Mouse (Mus musculus) liver, embryonic 13.5 days (tissue): ENCODE results near the gene Rmnd5a. TPM values are rescaled to one million over a fixed set of nuclear protein-coding genes. Genes with fewer than 3 reads are reported as not detected.

Source experiments
- ATAC-seq: fragments of 200-750 bp; cut with Nextera tagmentation; 2 replicates; pipeline ENCODE4 v1.8.0; 2017; ENCODE audit warnings: low read depth, mild to moderate bottlenecking, moderate number of reproducible peaks, moderate library complexity
- DNase-seq: peaks from one replicate; pipeline ENCODE4 v3.0.0; 2022
- H3K27ac ChIP-seq: fragments of 300-500 bp; sonication (generic); 2 replicates; pipeline ENCODE4 v1.5.1; 2015; ENCODE audit warnings: moderate library complexity, mild to moderate bottlenecking, inconsistent platforms
- H3K27me3 ChIP-seq: fragments of 300-500 bp; sonication (generic); 2 replicates; pipeline ENCODE4 v1.6.1; 2015; ENCODE audit warnings: mild to moderate bottlenecking, inconsistent platforms
- H3K36me3 ChIP-seq: fragments of 300-500 bp; sonication (generic); 2 replicates; pipeline ENCODE4 v1.6.1; 2015; ENCODE audit warnings: mild to moderate bottlenecking, inconsistent platforms
- H3K4me1 ChIP-seq: fragments of 300-500 bp; sonication (generic); replicated peaks from 2 replicates; pipeline ENCODE4 v1.6.1; 2015; ENCODE audit warnings: inconsistent platforms
- H3K4me2 ChIP-seq: fragments of 300-500 bp; sonication (generic); 2 replicates; pipeline ENCODE4 v1.6.1; 2015; ENCODE audit warnings: inconsistent platforms, mild to moderate bottlenecking, moderate library complexity
- H3K4me3 ChIP-seq: fragments of 300-500 bp; sonication (generic); replicated peaks from 2 replicates; pipeline ENCODE4 v1.5.1; 2015; ENCODE audit warnings: mild to moderate bottlenecking, inconsistent platforms
- H3K9ac ChIP-seq: fragments of 300-500 bp; sonication (generic); 2 replicates; pipeline ENCODE4 v1.6.1; 2015; ENCODE audit warnings: mild to moderate bottlenecking, inconsistent platforms
- H3K9me3 ChIP-seq: fragments of 300-500 bp; sonication (generic); replicated peaks from 2 replicates; pipeline ENCODE4 v1.6.1; 2016; ENCODE audit warnings: inconsistent platforms
- WGBS: fragments of 180-500 bp; shearing (Covaris S2); methylation state at CpG from one replicate; pipeline ENCODE4 v1.1.7; 2015; ENCODE audit not compliant: insufficient replicate concordance; 5-methylcytosine and 5-hydroxymethylcytosine counted together
- polyA plus RNA-seq: library from polyadenylated mRNA; unstranded; fragments of >200 nt; fragmentation: Nextera tagmentation; extraction: Ambion mirVana; gene quantifications from 2 replicates; pipeline ENCODE4 v1.2.1, GENCODE M21; 2015

The Rmnd5a gene
- polyA plus RNA-seq, 1 experiment from 2014 or later = 6.2 TPM

GRCm38 (mm10) chr6:71398829-71399609, 41.4 kb downstream of the Rmnd5a start:
- Histone ChIP-seq H3K27me3 (no peaks in the 10 kb centered on the region), H3K27ac (no peak overlapping the region), H3K9me3 (no peaks in the 10 kb centered on the region), H3K4me1 (no peaks in the 10 kb centered on the region), H3K4me3 (no peak overlapping the region), H3K36me3 (peaks cover 33% of the 10 kb centered on the region), H3K4me2 (no peak overlapping the region), H3K9ac (no peak overlapping the region)
- no peak for ATAC-seq
- DNase-seq = no peak
- WGBS = 79% methylated on average over 4 of the region's 4 CpGs

GRCm38 (mm10) chr6:71396761-71397160, 43.7 kb downstream of the Rmnd5a start:
- Histone ChIP-seq H3K27me3 (no peaks in the 10 kb centered on the region), H3K36me3 (peaks cover 48% of the 10 kb centered on the region), H3K4me1 (no peaks in the 10 kb centered on the region), H3K27ac (no peak overlapping the region), H3K4me2 (no peak overlapping the region), H3K9me3 (no peaks in the 10 kb centered on the region), H3K9ac (no peak overlapping the region), H3K4me3 (no peak overlapping the region)
- no peak for ATAC-seq
- DNase-seq = no peak
- WGBS = 80% methylated on average over 6 of the region's 6 CpGs

- 98% methylated on average over 1 of the region's 1 CpGs for WGBS
Observed at GRCm38 (mm10) chr6:71396016-71396415, 44.4 kb downstream of the Rmnd5a start.

GRCm38 (mm10) chr6:71390496-71390895, 49.9 kb downstream of the Rmnd5a start:
- H3K27ac ChIP-seq = no peak overlapping the region
- no peak overlapping the region for H3K4me2 ChIP-seq
- 88% methylated on average over 2 of the region's 2 CpGs for WGBS
- ATAC-seq = no peak
- H3K9me3 ChIP-seq = no peaks in the 10 kb centered on the region
- no peaks in the 10 kb centered on the region for H3K4me1 ChIP-seq
- H3K36me3 ChIP-seq = peaks cover 43% of the 10 kb centered on the region
- H3K27me3 ChIP-seq = no peaks in the 10 kb centered on the region
- H3K9ac ChIP-seq = no peak overlapping the region
- no peak for DNase-seq
- no peak overlapping the region for H3K4me3 ChIP-seq

More at GRCm38 (mm10) chr6:71396016-71396415, 44.4 kb downstream of the Rmnd5a start:
- Histone ChIP-seq H3K4me1 (no peaks in the 10 kb centered on the region), H3K36me3 (peaks cover 55% of the 10 kb centered on the region), H3K9me3 (no peaks in the 10 kb centered on the region), H3K27ac (no peak overlapping the region), H3K4me3 (no peak overlapping the region), H3K27me3 (no peaks in the 10 kb centered on the region), H3K9ac (no peak overlapping the region), H3K4me2 (no peak overlapping the region)
- ATAC-seq (no peak), DNase-seq (no peak)

GRCm38 (mm10) chr6:71381654-71382053, 58.8 kb downstream of the Rmnd5a start:
- Histone ChIP-seq H3K36me3 (no peaks in the 10 kb centered on the region), H3K27ac (no peak overlapping the region), H3K9me3 (no peaks in the 10 kb centered on the region), H3K27me3 (no peaks in the 10 kb centered on the region), H3K4me1 (no peaks in the 10 kb centered on the region), H3K4me3 (no peak overlapping the region), H3K4me2 (no peak overlapping the region), H3K9ac (no peak overlapping the region)
- no peak for ATAC-seq
- no peak for DNase-seq
- 65% methylated on average over 5 of the region's 5 CpGs for WGBS

- no peaks in the 10 kb centered on the region for H3K9me3 ChIP-seq
- H3K27me3 ChIP-seq = no peaks in the 10 kb centered on the region
- DNase-seq (no peak), ATAC-seq (no peak)
- H3K36me3 ChIP-seq = no peaks in the 10 kb centered on the region
- H3K4me2 ChIP-seq = no peak overlapping the region
- H3K4me3 ChIP-seq = no peak overlapping the region
- H3K4me1 ChIP-seq = no peaks in the 10 kb centered on the region
- 86% methylated on average over 13 of the region's 13 CpGs for WGBS
- H3K27ac ChIP-seq = no peak overlapping the region
- no peak overlapping the region for H3K9ac ChIP-seq
Observed at GRCm38 (mm10) chr6:71376711-71377110, 63.7 kb downstream of the Rmnd5a start.

- H3K27me3 ChIP-seq = no peaks in the 10 kb centered on the region
- no peaks in the 10 kb centered on the region for H3K36me3 ChIP-seq
- no peak overlapping the region for H3K27ac ChIP-seq
- H3K4me3 ChIP-seq = no peak overlapping the region
- H3K4me1 ChIP-seq = no peaks in the 10 kb centered on the region
- H3K9me3 ChIP-seq = no peaks in the 10 kb centered on the region
- H3K4me2 ChIP-seq = no peak overlapping the region
- 47% methylated on average over 2 of the region's 2 CpGs for WGBS
- H3K9ac ChIP-seq = no peak overlapping the region
- DNase-seq = no peak
- no peak for ATAC-seq
Observed at GRCm38 (mm10) chr6:71374921-71375320, 65.5 kb downstream of the Rmnd5a start.

- no peaks in the 10 kb centered on the region for H3K9me3 ChIP-seq
- H3K9ac ChIP-seq = no peak overlapping the region
- H3K27ac ChIP-seq = no peak overlapping the region
- ATAC-seq (no peak), DNase-seq (no peak)
- no peak overlapping the region for H3K4me2 ChIP-seq
- H3K4me1 ChIP-seq = no peaks in the 10 kb centered on the region
- no peaks in the 10 kb centered on the region for H3K27me3 ChIP-seq
- 77% methylated on average over 19 of the region's 19 CpGs for WGBS
- no peak overlapping the region for H3K4me3 ChIP-seq
- H3K36me3 ChIP-seq = no peaks in the 10 kb centered on the region
Observed at GRCm38 (mm10) chr6:71374311-71374829, 66.1 kb downstream of the Rmnd5a start.

- WGBS = 59% methylated on average over 14 of the region's 14 CpGs
- Histone ChIP-seq H3K4me2 (no peak within 1 kb of the TSS), H3K9me3 (no peaks in the 10 kb centered on the region), H3K4me1 (no peaks in the 10 kb centered on the region), H3K36me3 (no peaks in the 10 kb centered on the region), H3K27ac (no peak within 1 kb of the TSS), H3K27me3 (no peaks in the 10 kb centered on the region), H3K4me3 (no peak within 1 kb of the TSS), H3K9ac (no peak within 1 kb of the TSS)
- ATAC-seq = no peak
- DNase-seq = no peak
Observed at GRCm38 (mm10) chr6:71373249-71373775, 67.1 kb downstream of the Rmnd5a start, which contains the start of gene Cd8a. Gene Cd8a, plus strand, starts transcription at chr6:71373427.

GRCm38 (mm10) chr6:71372041-71372720, 68.3 kb downstream of the Rmnd5a start:
- H3K4me2 ChIP-seq = no peak overlapping the region
- no peak overlapping the region for H3K4me3 ChIP-seq
- H3K9me3 ChIP-seq = no peaks in the 10 kb centered on the region
- H3K27me3 ChIP-seq = no peaks in the 10 kb centered on the region
- no peaks in the 10 kb centered on the region for H3K4me1 ChIP-seq
- no peak overlapping the region for H3K9ac ChIP-seq
- no peak for ATAC-seq
- H3K27ac ChIP-seq = no peak overlapping the region
- DNase-seq = no peak
- no peaks in the 10 kb centered on the region for H3K36me3 ChIP-seq
- whole genome bisulfite sequencing = 69% methylated on average over 5 of the region's 5 CpGs

GRCm38 (mm10) chr6:71371085-71371605, 69.3 kb downstream of the Rmnd5a start:
- no peak overlapping the region for H3K4me2 ChIP-seq
- H3K4me3 ChIP-seq = no peak overlapping the region
- no peaks in the 10 kb centered on the region for H3K9me3 ChIP-seq
- ATAC-seq = no peak
- DNase-seq = no peak
- H3K36me3 ChIP-seq = no peaks in the 10 kb centered on the region
- H3K9ac ChIP-seq = no peak overlapping the region
- 65% methylated on average over 5 of the region's 5 CpGs for WGBS
- H3K27me3 ChIP-seq = no peaks in the 10 kb centered on the region
- H3K4me1 ChIP-seq = no peaks in the 10 kb centered on the region
- no peak overlapping the region for H3K27ac ChIP-seq
